In the genomic region with DNA sequence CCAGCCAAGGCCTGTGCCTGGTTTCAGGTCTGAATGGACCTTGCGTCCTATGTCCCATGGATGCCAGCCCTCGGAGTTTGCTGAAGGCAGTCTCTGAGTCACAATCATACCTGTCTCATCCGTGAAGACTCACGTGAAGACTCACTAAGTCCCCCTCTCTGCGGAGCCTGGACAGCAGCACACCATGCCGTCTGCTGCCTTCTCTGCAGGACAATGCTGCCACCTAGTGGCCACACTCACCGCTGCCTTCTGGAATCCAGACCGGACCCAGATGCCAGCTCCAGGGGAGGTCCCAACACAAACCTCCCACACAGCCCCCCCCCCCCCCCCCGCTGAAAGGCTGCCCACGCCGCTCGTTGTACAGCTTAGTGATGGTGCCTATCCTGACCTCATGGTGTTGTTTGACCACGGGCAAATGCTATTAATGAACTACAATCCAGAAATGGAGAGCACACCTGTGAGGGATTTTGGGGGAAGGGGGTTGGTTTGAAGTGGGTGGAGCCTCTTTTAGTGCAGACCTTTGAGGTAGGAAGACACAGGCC, we compare ENCODE assay signal across 8 mouse cellular contexts. TPM values are rescaled to one million over a fixed set of nuclear protein-coding genes. Genes with fewer than 3 reads are reported as not detected.
A peak's percentile ranks its signal among the peaks of the same experiment; 100 is the strongest.
DNase-seq lines count a peak whose midpoint lies in the region; ATAC-seq lines count a peak whose summit lies in the region.

No protein-coding gene starts in this region.

- H3K4me2 ChIP-seq in embryonic facial prominence, embryonic 11.5 days (ENCODE audit: low read depth, low read length): no peak overlapping the region
- H3K4me2 ChIP-seq in limb, embryonic 11.5 days (ENCODE audit: low read depth, severe bottlenecking): no peak overlapping the region

- H3K27me3 ChIP-seq in embryonic facial prominence, embryonic 11.5 days (ENCODE audit: control insufficient read depth, insufficient read depth, low read length): peaks cover 6% of the 10 kb centered on the region
- peaks cover 25% of the 10 kb centered on the region for H3K27me3 ChIP-seq in limb, embryonic 11.5 days (ENCODE audit: control insufficient read depth, insufficient read depth, low read length)

- no peaks in the 10 kb centered on the region for H3K4me1 ChIP-seq in embryonic facial prominence, embryonic 11.5 days (ENCODE audit: control insufficient read depth, insufficient read depth, low read length)
- no peaks in the 10 kb centered on the region for H3K4me1 ChIP-seq in limb, embryonic 11.5 days (ENCODE audit: control insufficient read depth, insufficient read depth, low read length)

- no peak overlapping the region for H3K9ac ChIP-seq in embryonic facial prominence, embryonic 11.5 days (replicated peaks; ENCODE audit: low read length)
- no peak overlapping the region for H3K9ac ChIP-seq in limb, embryonic 11.5 days (ENCODE audit: low read length)

- H3K9me3 ChIP-seq in embryonic facial prominence, embryonic 11.5 days (replicated peaks; ENCODE audit: control insufficient read depth, low read length): no peaks in the 10 kb centered on the region
- no peaks in the 10 kb centered on the region for H3K9me3 ChIP-seq in limb, embryonic 11.5 days (ENCODE audit: control insufficient read depth, low read length)

- peak; percentile 54; the same call in 1 of the 2 replicates for ATAC-seq in embryonic facial prominence, embryonic 11.5 days (replicated peaks; ENCODE audit: insufficient number of reproducible peaks, low FRiP score, low TSS enrichment, low read depth)
- peak; percentile 91 for ATAC-seq in granulocyte monocyte progenitor cell, adult 5-6 weeks (replicated peaks; ENCODE audit: poor library complexity, severe bottlenecking)
- ATAC-seq in limb, embryonic 11.5 days (ENCODE audit: insufficient number of reproducible peaks, low FRiP score, low TSS enrichment, low read depth): no peak

- DNase-seq in 3134 (ENCODE audit: extremely low read depth, insufficient read length, low spot score): peak; percentile 39
- DNase-seq in adrenal gland, postnatal 36 days: peak; percentile 89 to 90
- peak; percentile 89 for DNase-seq in embryonic facial prominence, embryonic 11.5 days (ENCODE audit: low spot score)
- peak; percentile 49 to 82 for DNase-seq in kidney, adult 8-10 months
- DNase-seq in limb, embryonic 11.5 days (ENCODE audit: low spot score): peak; percentile 95
- DNase-seq in natural killer cell, adult 2 months (ENCODE audit: low spot score in 2 of 2): peak; percentile 61 to 77
- peak; percentile 73 to 92 for DNase-seq in spleen, postnatal 4 days (ENCODE audit: low spot score in 2 of 2)

- no peak overlapping the region for H3K4me3 ChIP-seq in embryonic facial prominence, embryonic 11.5 days (ENCODE audit: low read depth, low read length)
- H3K4me3 ChIP-seq in limb, embryonic 11.5 days (ENCODE audit: low read depth, low read length): no peak overlapping the region

- no peaks in the 10 kb centered on the region for H3K36me3 ChIP-seq in embryonic facial prominence, embryonic 11.5 days (replicated peaks; ENCODE audit: control insufficient read depth, insufficient read depth, low read depth, low read length)
- H3K36me3 ChIP-seq in limb, embryonic 11.5 days (ENCODE audit: control insufficient read depth, insufficient read depth, low read length): no peaks in the 10 kb centered on the region

- H3K27ac ChIP-seq in embryonic facial prominence, embryonic 11.5 days (replicated peaks; ENCODE audit: low read depth, low read length): no peak overlapping the region
- no peak overlapping the region for H3K27ac ChIP-seq in limb, embryonic 11.5 days (replicated peaks; ENCODE audit: low read depth, low read length)

- 2% methylated on average over 13 of the region's 13 CpGs for WGBS in embryonic facial prominence, embryonic 11.5 days
- WGBS in limb, embryonic 11.5 days: 2% methylated on average over 13 of the region's 13 CpGs

RNA-seq across cellular contexts. Expression of gene Pax7, which starts 25.4 kb away (rescaled TPM):
- total RNA-seq in adrenal gland, postnatal 36 days (2021): not detected
- polyA plus RNA-seq in embryonic facial prominence, embryonic 11.5 days (2014; fragmentation: Nextera tagmentation; extraction: Ambion mirVana): 1.9 and 2.0 TPM in 2 replicates
- total RNA-seq in granulocyte monocyte progenitor cell, adult 5-6 weeks (2014; fragmentation: Nextera tagmentation): not detected in 2 replicates
- total RNA-seq in granulocyte monocyte progenitor cell, adult 5-6 weeks (2017): not detected in 2 replicates
- 0.25 and 0.31 TPM in 2 replicates for polyA plus RNA-seq in limb, embryonic 11.5 days (2014; fragmentation: Nextera tagmentation; extraction: Ambion mirVana)

Comparison
In these comparisons a context has a peak if more than half of its experiments do, and no peak if none do; other contexts are left out.
1. DNase-seq: peak in every context shown above with its lines; median percentile 95 in limb, embryonic 11.5 days; 90 in adrenal gland, postnatal 36 days; 89 in embryonic facial prominence, embryonic 11.5 days; 82 in spleen, postnatal 4 days; 69 in natural killer cell, adult 2 months; 66 in kidney, adult 8-10 months; 39 in 3134.